Mouse (Mus musculus) lung, postnatal 36 days (tissue): Measurements from ENCODE around the gene Tti1.

ENCODE experiments used
- DNase-seq: peaks from one replicate; pipeline ENCODE4 v3.0.0; 2022; ENCODE audit warnings: mixed read lengths

Tti1 gene

GRCm38 (mm10) chr2:158037571-158037970 lies 9.3 kb upstream of the Tti1 start:
- no peak for DNase-seq

GRCm38 (mm10) chr2:158036953-158037352 lies 8.7 kb upstream of the Tti1 start:
- DNase-seq, result no peak

GRCm38 (mm10) chr2:158036408-158036807 lies 8.2 kb upstream of the Tti1 start:
- DNase-seq, result no peak

- DNase-seq, result no peak
Measured at GRCm38 (mm10) chr2:158035813-158036212, 7.6 kb upstream of the Tti1 start.

GRCm38 (mm10) chr2:158030007-158030406 lies 1.8 kb upstream of the Tti1 start:
- DNase-seq, result no peak

GRCm38 (mm10) chr2:158027855-158028353 lies 329 bp downstream of the Tti1 start:
- no peak for DNase-seq

GRCm38 (mm10) chr2:158017330-158017729 lies 10.9 kb downstream of the Tti1 start:
- DNase-seq, result peak; percentile 30

- DNase-seq, result no peak
Measured at GRCm38 (mm10) chr2:158012608-158013007, 15.6 kb downstream of the Tti1 start.

GRCm38 (mm10) chr2:158009373-158009772 lies 18.9 kb downstream of the Tti1 start:
- DNase-seq, result no peak

GRCm38 (mm10) chr2:158005641-158006040 lies 22.6 kb downstream of the Tti1 start:
- no peak for DNase-seq

- peak; percentile 73 for DNase-seq
Measured at GRCm38 (mm10) chr2:158004620-158005019, 23.6 kb downstream of the Tti1 start.

GRCm38 (mm10) chr2:157998817-157999216 lies 29.4 kb downstream of the Tti1 start:
- DNase-seq, result no peak

- DNase-seq, result no peak
Measured at GRCm38 (mm10) chr2:157992501-157992900, 35.7 kb downstream of the Tti1 start.

GRCm38 (mm10) chr2:157991026-157991425 lies 37.2 kb downstream of the Tti1 start:
- DNase-seq, result peak; percentile 11

- peak; percentile 15 for DNase-seq
Measured at GRCm38 (mm10) chr2:157989946-157990345, 38.3 kb downstream of the Tti1 start.

- no peak for DNase-seq
Measured at GRCm38 (mm10) chr2:157988416-157989190, 39.6 kb downstream of the Tti1 start.

- no peak for DNase-seq
Measured at GRCm38 (mm10) chr2:157986235-157986634, 42.0 kb downstream of the Tti1 start.

GRCm38 (mm10) chr2:157985611-157986010 lies 42.6 kb downstream of the Tti1 start:
- DNase-seq, result no peak

- DNase-seq, result no peak
Measured at GRCm38 (mm10) chr2:157983276-157983675, 45.0 kb downstream of the Tti1 start.

- DNase-seq, result peak; percentile 71
Measured at GRCm38 (mm10) chr2:157982727-157983126, 45.5 kb downstream of the Tti1 start.

GRCm38 (mm10) chr2:157979241-157979640 lies 49.0 kb downstream of the Tti1 start:
- DNase-seq, result no peak

GRCm38 (mm10) chr2:157975595-157975994 lies 52.6 kb downstream of the Tti1 start:
- no peak for DNase-seq

GRCm38 (mm10) chr2:157974604-157975501 lies 53.4 kb downstream of the Tti1 start:
- DNase-seq, result no peak

- peak; percentile 59 for DNase-seq
Measured at GRCm38 (mm10) chr2:157970669-157971068, 57.6 kb downstream of the Tti1 start.
